Mouse (Mus musculus) liver, embryonic 14.5 days (tissue): ENCODE results near the gene Nup133.

Experiments used
- CTCF ChIP-seq: IDR thresholded peaks from 2 replicates; pipeline ENCODE4 v1.5.1; 2016; ENCODE audit warnings: antibody characterized with exemption, low read depth, control low read depth
- EP300 ChIP-seq: IDR thresholded peaks from 2 replicates; pipeline ENCODE4 v1.6.1; 2016; ENCODE audit warnings: antibody characterized with exemption, low read depth

DNA sequence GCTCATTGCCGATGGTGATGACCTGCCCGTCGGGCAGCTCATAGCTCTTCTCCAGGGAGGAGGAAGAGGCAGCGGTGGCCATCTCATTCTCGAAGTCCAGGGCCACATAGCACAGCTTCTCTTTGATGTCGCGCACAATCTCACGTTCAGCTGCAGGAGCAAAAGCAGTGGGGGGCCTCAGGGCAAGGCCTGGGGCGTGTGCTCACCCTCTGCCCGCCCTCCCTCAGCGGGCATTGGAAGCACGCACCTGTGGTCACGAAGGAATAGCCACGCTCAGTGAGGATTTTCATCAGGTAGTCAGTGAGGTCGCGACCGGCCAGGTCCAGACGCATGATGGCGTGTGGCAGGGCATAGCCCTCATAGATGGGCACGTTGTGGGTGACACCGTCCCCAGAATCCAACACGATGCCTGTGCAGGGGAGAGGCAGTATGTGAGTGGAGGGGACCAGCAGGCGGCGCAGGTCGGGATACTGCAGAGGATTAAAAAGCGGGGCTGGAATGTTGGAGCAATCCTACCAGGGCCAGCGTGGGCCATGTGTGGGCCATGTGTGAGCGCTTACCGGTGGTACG lies 56.4 kb downstream of the Nup133 start:
- TF ChIP-seq CTCF, result peak; percentile 28
- no peak for TF ChIP-seq EP300
